Mouse (Mus musculus) heart, embryonic 11.5 days (tissue): ENCODE data around the gene Ugt1a10. TPM values are rescaled to one million over a fixed set of nuclear protein-coding genes. Genes with fewer than 3 reads are reported as not detected.
A peak's percentile ranks its signal among the peaks of the same experiment; 100 is the strongest.

ENCODE experiments used
- ATAC-seq: fragments of 200-750 bp; cut with Nextera tagmentation; replicated peaks from 2 replicates; pipeline ENCODE4 v1.8.0; 2017; ENCODE audit warnings: moderate library complexity; ENCODE audit not compliant: insufficient number of reproducible peaks, low FRiP score, low TSS enrichment
- H3K27ac ChIP-seq: fragments of 300-500 bp; sonication (generic); 2 replicates; pipeline ENCODE4 v1.5.1; 2014; ENCODE audit warnings: mild to moderate bottlenecking, low read depth, low read length
- H3K27me3 ChIP-seq: fragments of 300-500 bp; sonication (generic); 2 replicates; pipeline ENCODE4 v1.6.1; 2014; ENCODE audit warnings: mild to moderate bottlenecking, low read length, mixed read lengths; ENCODE audit not compliant: control insufficient read depth, insufficient read depth
- H3K36me3 ChIP-seq: fragments of 300-500 bp; sonication (generic); 2 replicates; pipeline ENCODE4 v1.6.1; 2014; ENCODE audit warnings: mild to moderate bottlenecking, low read length, moderate library complexity, mixed read lengths; ENCODE audit not compliant: control insufficient read depth, insufficient read depth
- H3K4me1 ChIP-seq: fragments of 300-500 bp; sonication (generic); 2 replicates; pipeline ENCODE4 v1.6.1; 2014; ENCODE audit warnings: low read length; ENCODE audit not compliant: control insufficient read depth, insufficient read depth
- H3K4me2 ChIP-seq: fragments of 300-500 bp; sonication (generic); 2 replicates; pipeline ENCODE4 v1.6.1; 2014; ENCODE audit warnings: mild to moderate bottlenecking, moderate library complexity
- H3K4me3 ChIP-seq: fragments of 300-500 bp; sonication (generic); 2 replicates; pipeline ENCODE4 v1.5.1; 2014; ENCODE audit warnings: low read depth, low read length
- H3K9ac ChIP-seq: fragments of 300-500 bp; sonication (generic); 2 replicates; pipeline ENCODE4 v1.6.1; 2014; ENCODE audit warnings: mild to moderate bottlenecking, low read depth, low read length, moderate library complexity
- H3K9me3 ChIP-seq: fragments of 300-500 bp; sonication (generic); replicated peaks from 2 replicates; pipeline ENCODE4 v1.6.1; 2016; ENCODE audit warnings: low read length; ENCODE audit not compliant: control insufficient read depth
- WGBS: fragments of 180-500 bp; shearing (Covaris S2); extraction: QIAGEN DNeasy Blood & Tissue Kit; methylation state at CpG from one replicate; pipeline ENCODE4 v1.1.7; 2014; ENCODE audit not compliant: insufficient replicate concordance; 5-methylcytosine and 5-hydroxymethylcytosine counted together
- polyA plus RNA-seq: library from polyadenylated mRNA; unstranded; fragments of >200 nt; fragmentation: Nextera tagmentation; extraction: Ambion mirVana; gene quantifications from 2 replicates; pipeline ENCODE4 v1.2.1, GENCODE M21; 2014

The Ugt1a10 gene
- polyA plus RNA-seq, result not detected in 2 replicates

- Histone ChIP-seq H3K4me2 (no peak within 1 kb of the TSS), H3K27ac (no peak within 1 kb of the TSS), H3K27me3 (no peaks in the 10 kb centered on the region), H3K9ac (no peak within 1 kb of the TSS), H3K4me3 (no peak within 1 kb of the TSS), H3K4me1 (no peaks in the 10 kb centered on the region), H3K9me3 (no peaks in the 10 kb centered on the region), H3K36me3 (no peaks in the 10 kb centered on the region)
- no peak for ATAC-seq
- WGBS, result 62% methylated on average over 1 of the region's 1 CpGs
Observed at GRCm38 (mm10) chr1:88055088-88055487, at the start of gene Ugt1a10. Gene Ugt1a10 (plus strand): TSS chr1:88055388.

- Histone ChIP-seq H3K9ac (peak overlapping the region; percentile 85), H3K27ac (peak overlapping the region; percentile 84), H3K36me3 (no peaks in the 10 kb centered on the region), H3K27me3 (no peaks in the 10 kb centered on the region), H3K4me1 (no peaks in the 10 kb centered on the region), H3K4me2 (peak overlapping the region; percentile 59), H3K4me3 (peak overlapping the region; percentile 59), H3K9me3 (no peaks in the 10 kb centered on the region)
- whole genome bisulfite sequencing, result 9% methylated on average over 5 of the region's 5 CpGs
- ATAC-seq, result peak; percentile 61
Observed at GRCm38 (mm10) chr1:88007692-88008210, 47.4 kb upstream of the Ugt1a10 start.

- Histone ChIP-seq H3K27ac (peak within 1 kb of the TSS; percentile 84), H3K4me3 (peak within 1 kb of the TSS; percentile 59), H3K4me2 (peak within 1 kb of the TSS; percentile 59), H3K9me3 (no peaks in the 10 kb centered on the region), H3K9ac (peak within 1 kb of the TSS; percentile 85), H3K4me1 (no peaks in the 10 kb centered on the region), H3K36me3 (no peaks in the 10 kb centered on the region), H3K27me3 (no peaks in the 10 kb centered on the region)
- whole genome bisulfite sequencing, result under 1% methylated on average over 45 of the region's 45 CpGs
- ATAC-seq, result peak; percentile 85
Observed at GRCm38 (mm10) chr1:88008211-88008697, 46.9 kb upstream of the Ugt1a10 start, which contains the start of gene Usp40. Gene Usp40 (minus strand): TSS chr1:88008551.

GRCm38 (mm10) chr1:88008735-88009134 lies 46.5 kb upstream of the Ugt1a10 start:
- H3K27ac ChIP-seq, result peak overlapping the region; percentile 84; the same call in 1 of the 2 replicates
- H3K36me3 ChIP-seq, result no peaks in the 10 kb centered on the region
- ATAC-seq, result no peak
- no peaks in the 10 kb centered on the region for H3K9me3 ChIP-seq
- 45% methylated on average over 4 of the region's 4 CpGs for WGBS
- H3K9ac ChIP-seq, result peak overlapping the region; percentile 85
- H3K27me3 ChIP-seq, result no peaks in the 10 kb centered on the region
- peak overlapping the region; percentile 59 for H3K4me3 ChIP-seq
- no peaks in the 10 kb centered on the region for H3K4me1 ChIP-seq
- peak overlapping the region; percentile 59 for H3K4me2 ChIP-seq

GRCm38 (mm10) chr1:88009521-88009920 lies 45.7 kb upstream of the Ugt1a10 start:
- Histone ChIP-seq H3K4me1 (no peaks in the 10 kb centered on the region), H3K27ac (no peak overlapping the region), H3K27me3 (no peaks in the 10 kb centered on the region), H3K36me3 (no peaks in the 10 kb centered on the region), H3K4me2 (no peak overlapping the region), H3K9ac (no peak overlapping the region), H3K4me3 (no peak overlapping the region), H3K9me3 (no peaks in the 10 kb centered on the region)
- WGBS, result 63% methylated on average over 3 of the region's 3 CpGs
- no peak for ATAC-seq

GRCm38 (mm10) chr1:88013726-88014125 lies 41.5 kb upstream of the Ugt1a10 start:
- H3K27me3 ChIP-seq, result no peaks in the 10 kb centered on the region
- no peak overlapping the region for H3K27ac ChIP-seq
- 72% methylated on average over 3 of the region's 3 CpGs for WGBS
- no peak overlapping the region for H3K4me2 ChIP-seq
- H3K9ac ChIP-seq, result no peak overlapping the region
- H3K36me3 ChIP-seq, result no peaks in the 10 kb centered on the region
- ATAC-seq, result no peak
- H3K4me3 ChIP-seq, result no peak overlapping the region
- H3K9me3 ChIP-seq, result no peaks in the 10 kb centered on the region
- H3K4me1 ChIP-seq, result no peaks in the 10 kb centered on the region

GRCm38 (mm10) chr1:88014194-88014593 lies 41.0 kb upstream of the Ugt1a10 start:
- no peak for ATAC-seq
- Histone ChIP-seq H3K9ac (no peak overlapping the region), H3K4me2 (no peak overlapping the region), H3K9me3 (no peaks in the 10 kb centered on the region), H3K36me3 (no peaks in the 10 kb centered on the region), H3K27ac (no peak overlapping the region), H3K27me3 (no peaks in the 10 kb centered on the region), H3K4me3 (no peak overlapping the region), H3K4me1 (no peaks in the 10 kb centered on the region)
- 86% methylated on average over 4 of the region's 4 CpGs for WGBS

- H3K4me3 ChIP-seq, result no peak overlapping the region
- H3K27me3 ChIP-seq, result no peaks in the 10 kb centered on the region
- no peak overlapping the region for H3K4me2 ChIP-seq
- H3K27ac ChIP-seq, result no peak overlapping the region
- H3K36me3 ChIP-seq, result no peaks in the 10 kb centered on the region
- 90% methylated on average over 4 of the region's 4 CpGs for WGBS
- no peaks in the 10 kb centered on the region for H3K4me1 ChIP-seq
- no peaks in the 10 kb centered on the region for H3K9me3 ChIP-seq
- no peak overlapping the region for H3K9ac ChIP-seq
- ATAC-seq, result no peak
Observed at GRCm38 (mm10) chr1:88014671-88015070, 40.5 kb upstream of the Ugt1a10 start.

GRCm38 (mm10) chr1:88015371-88015770 lies 39.8 kb upstream of the Ugt1a10 start:
- 87% methylated on average over 6 of the region's 6 CpGs for WGBS
- no peak for ATAC-seq
- Histone ChIP-seq H3K27ac (no peak overlapping the region), H3K27me3 (no peaks in the 10 kb centered on the region), H3K4me1 (no peaks in the 10 kb centered on the region), H3K9me3 (no peaks in the 10 kb centered on the region), H3K4me2 (no peak overlapping the region), H3K4me3 (no peak overlapping the region), H3K9ac (no peak overlapping the region), H3K36me3 (no peaks in the 10 kb centered on the region)
